Mouse (Mus musculus): ENCODE results near the gene Gm10600. TPM values are rescaled to one million over a fixed set of nuclear protein-coding genes. Genes with fewer than 3 reads are reported as not detected.
"Not testable (repeated sequence)": the region's sequence is repeated elsewhere in the genome, so short reads cannot be mapped to it uniquely, and the experiment has no call there.

Gm10600 gene
- 10 to 100 TPM in 1 of 2 experiments, 1 to 10 TPM in 1; 9.7 to 10.8 TPM for total RNA-seq (2021)
- long read RNA-seq, experiment 1 = 0 reads
- long read RNA-seq, experiment 2, partial matches to known transcripts = 0 of 1 reads
- long read RNA-seq, experiment 2, other reads (novel, unspliced or antisense) = 0 of 1 reads

GRCm38 (mm10) chr4:42240339-42240738, at the start of gene Gm10600:
Gm10600 (plus strand) TSS chr4:42240639.
- DNase-seq (ENCODE audit: extremely low spot score in 1 of 2, low spot score in 2 of 2); H3K27ac ChIP-seq; H3K4me3 ChIP-seq; intact Hi-C loops (cut with DNase I): not testable (repeated sequence)

- H3K27ac ChIP-seq; DNase-seq (ENCODE audit: extremely low spot score in 1 of 2, low spot score in 2 of 2); intact Hi-C loops (cut with DNase I); H3K4me3 ChIP-seq: not testable (repeated sequence)
Measured at GRCm38 (mm10) chr4:42255467-42255866, 15.0 kb downstream of the Gm10600 start, which contains the start of gene Ccl21b. Ccl21b (plus strand) TSS chr4:42255767.

Other genes starting within 250 kb of the Gm10600 start
- gene Gm21093, start 205.9 kb upstream of the Gm10600 start, total RNA-seq (2021) = 1 to 10 TPM; 7.9 to 8.9 TPM
- gene Gm3893, start 149.4 kb upstream of the Gm10600 start, total RNA-seq (2021) = not detected
- gene Gm13304, start 125.8 kb upstream of the Gm10600 start, total RNA-seq (2021) = 10 to 100 TPM; 29.7 to 32.6 TPM
- gene Gm13306, start 87.2 kb upstream of the Gm10600 start, total RNA-seq (2021) = 10 to 100 TPM; 45.6 to 58.0 TPM
- gene Gm13305, start 72.0 kb upstream of the Gm10600 start, total RNA-seq (2021) = under 1 TPM; 0.89 to 0.97 TPM
- gene Ccl21b, start 15.1 kb downstream of the Gm10600 start, total RNA-seq (2021) = not detected
- gene Gm21953, start 53.6 kb downstream of the Gm10600 start, total RNA-seq (2021) = not detected
- gene Fam205a3, start 77.7 kb downstream of the Gm10600 start, total RNA-seq (2021) = 1 to 10 TPM in 1 of 2 experiments, not detected in 1; 2.4 TPM
- gene Gm21586, start 198.7 kb downstream of the Gm10600 start, total RNA-seq (2021) = not detected
- 1 to 10 TPM; 7.8 to 8.7 TPM for gene Gm2163, start 226.1 kb downstream of the Gm10600 start, total RNA-seq (2021)

Data from left cerebral cortex, adult 2 months (tissue).